8 mouse cellular contexts compared by ENCODE assay signal in genomic region chr10:13007876-13008736, GRCm38 (mm10). TPM values are rescaled to one million over a fixed set of nuclear protein-coding genes. Genes with fewer than 3 reads are reported as not detected.
DNase-seq lines count a peak whose midpoint lies in the region; ATAC-seq and TF ChIP-seq lines count a peak whose summit lies in the region.

No protein-coding gene starts in this region.

- peak overlapping the region; percentile 98 for H3K4me3 ChIP-seq in C2C12 (ENCODE audit: insufficient read depth, poor library complexity, severe bottlenecking)
- peak overlapping the region; percentile 99 for H3K4me3 ChIP-seq in erythroblast, embryonic 14.5 days (replicated peaks)
- H3K4me3 ChIP-seq in heart, embryonic 11.5 days (ENCODE audit: low read depth, low read length): peak overlapping the region; percentile 69
- peak overlapping the region; percentile 95 for H3K4me3 ChIP-seq in kidney, embryonic 16.5 days (ENCODE audit: low read length)
- H3K4me3 ChIP-seq in liver, adult 2 months (ENCODE audit: insufficient read depth, low read depth, low read length): peak overlapping the region; percentile 83
- peak overlapping the region; percentile 74 for H3K4me3 ChIP-seq in myocyte

- H3K9ac ChIP-seq in heart, embryonic 11.5 days (ENCODE audit: low read depth, low read length): peak overlapping the region; percentile 71
- peak overlapping the region; percentile 81 for H3K9ac ChIP-seq in kidney, embryonic 16.5 days (replicated peaks; ENCODE audit: low read length)
- H3K9ac ChIP-seq in liver, adult 2 months (ENCODE audit: low read depth, low read length): peak overlapping the region; percentile 78

- peak; percentile 45; the same call in 1 of the 2 replicates for TF ChIP-seq POLR2A in brain, embryonic 14.5 days (IDR thresholded peaks at IDR 0.05; ENCODE audit: borderline replicate concordance, extremely low read depth, insufficient read depth, insufficient read length, poor library complexity, severe bottlenecking)
- no peak for TF ChIP-seq POLR2A in liver, adult 2 months (IDR thresholded peaks at IDR 0.05; ENCODE audit: extremely low read depth, insufficient read depth, low read length)
- TF ChIP-seq POLR2A in myocyte (IDR thresholded peaks at IDR 0.05; ENCODE audit: insufficient read length, low read depth): peak; percentile 90

- no peak for TF ChIP-seq CTCF in C2C12 (IDR thresholded peaks at IDR 0.05; ENCODE audit: control insufficient read depth, insufficient read depth, insufficient read length)
- TF ChIP-seq CTCF in brain, embryonic 14.5 days (IDR thresholded peaks at IDR 0.05; ENCODE audit: borderline replicate concordance, extremely low read depth, insufficient read depth, insufficient read length): no peak
- TF ChIP-seq CTCF in liver, adult 2 months (IDR thresholded peaks at IDR 0.05; ENCODE audit: low read depth, low read length): no peak

- peak; percentile 98 for ATAC-seq in heart, embryonic 11.5 days (replicated peaks; ENCODE audit: insufficient number of reproducible peaks, low FRiP score, low TSS enrichment)
- peak; percentile 100 for ATAC-seq in kidney, embryonic 16.5 days (ENCODE audit: low FRiP score, low TSS enrichment)

- no peaks in the 10 kb centered on the region for H3K9me3 ChIP-seq in erythroblast, embryonic 14.5 days (ENCODE audit: control insufficient read depth, low read length)
- no peaks in the 10 kb centered on the region for H3K9me3 ChIP-seq in heart, embryonic 11.5 days (replicated peaks; ENCODE audit: control insufficient read depth, low read length)
- H3K9me3 ChIP-seq in kidney, embryonic 16.5 days (ENCODE audit: low read length): no peaks in the 10 kb centered on the region

- H3ac ChIP-seq in C2C12 (ENCODE audit: control insufficient read depth, insufficient read length, low read depth) (peak overlapping the region; percentile 66), myocyte (ENCODE audit: control insufficient read depth, insufficient read length) (peak overlapping the region; percentile 40)

- H3K79me2 ChIP-seq in C2C12 (ENCODE audit: control insufficient read depth, insufficient read depth) (peaks cover 28% of the 10 kb centered on the region), myocyte (ENCODE audit: control insufficient read depth, insufficient read depth) (peaks cover 15% of the 10 kb centered on the region)
- H3K79me2 ChIP-seq in liver, adult 2 months (ENCODE audit: control insufficient read depth, insufficient read depth, low read length): no peaks in the 10 kb centered on the region

- H3K4me2 ChIP-seq in heart, embryonic 11.5 days: peak overlapping the region; percentile 82
- H3K4me2 ChIP-seq in kidney, embryonic 16.5 days (replicated peaks; ENCODE audit: low read depth, low read length): peak overlapping the region; percentile 85
- peak overlapping the region; percentile 96 for H3K4me2 ChIP-seq in myocyte (ENCODE audit: low read depth)

- H3K27me3 ChIP-seq in C2C12 (ENCODE audit: control insufficient read depth, insufficient read depth, insufficient read length): no peaks in the 10 kb centered on the region
- no peaks in the 10 kb centered on the region for H3K27me3 ChIP-seq in erythroblast, embryonic 14.5 days (ENCODE audit: control insufficient read depth)
- H3K27me3 ChIP-seq in heart, embryonic 11.5 days (ENCODE audit: control insufficient read depth, insufficient read depth, low read length): no peaks in the 10 kb centered on the region
- no peaks in the 10 kb centered on the region for H3K27me3 ChIP-seq in kidney, embryonic 16.5 days (ENCODE audit: insufficient read depth, low read length)
- no peaks in the 10 kb centered on the region for H3K27me3 ChIP-seq in liver, adult 2 months (ENCODE audit: control insufficient read depth, insufficient read depth, low read length)
- H3K27me3 ChIP-seq in myocyte (ENCODE audit: control insufficient read depth, insufficient read depth, insufficient read length): no peaks in the 10 kb centered on the region
- no peaks in the 10 kb centered on the region for H3K27me3 ChIP-seq in splenic B cell, adult 2 months (ENCODE audit: control insufficient read depth, insufficient read depth, low read length, poor library complexity, severe bottlenecking)

- peaks cover 16% of the 10 kb centered on the region for H3K36me3 ChIP-seq in C2C12 (ENCODE audit: control insufficient read depth, insufficient read depth)
- H3K36me3 ChIP-seq in erythroblast, embryonic 14.5 days (ENCODE audit: control insufficient read depth): peaks cover 13% of the 10 kb centered on the region
- H3K36me3 ChIP-seq in heart, embryonic 11.5 days (ENCODE audit: control insufficient read depth, insufficient read depth, low read length): no peaks in the 10 kb centered on the region
- peaks cover 2% of the 10 kb centered on the region; the same call in 1 of the 2 replicates for H3K36me3 ChIP-seq in kidney, embryonic 16.5 days (ENCODE audit: insufficient read depth, low read length)
- H3K36me3 ChIP-seq in liver, adult 2 months (ENCODE audit: control insufficient read depth, insufficient read depth, low read length): no peaks in the 10 kb centered on the region
- no peaks in the 10 kb centered on the region for H3K36me3 ChIP-seq in myocyte (ENCODE audit: control insufficient read depth, insufficient read depth)
- H3K36me3 ChIP-seq in splenic B cell, adult 2 months (ENCODE audit: control insufficient read depth, insufficient read depth, low read length, poor library complexity, severe bottlenecking): no peaks in the 10 kb centered on the region

- H3K79me3 ChIP-seq in C2C12 (ENCODE audit: low read depth): peaks cover 22% of the 10 kb centered on the region

- 2% methylated on average over 52 of the region's 52 CpGs for WGBS in heart, embryonic 11.5 days (ENCODE audit: insufficient replicate concordance)
- 2% methylated on average over 52 of the region's 52 CpGs for WGBS in kidney, embryonic 16.5 days
- WGBS in liver, adult 2 months: 2% methylated on average over 52 of the region's 52 CpGs

- H3K27ac ChIP-seq in heart, embryonic 11.5 days (ENCODE audit: low read depth, low read length): peak overlapping the region; percentile 73
- H3K27ac ChIP-seq in kidney, embryonic 16.5 days (ENCODE audit: low read length): peak overlapping the region; percentile 77
- peak overlapping the region; percentile 36 for H3K27ac ChIP-seq in liver, adult 2 months (replicated peaks; ENCODE audit: insufficient read depth, low read depth, low read length)

- H3K4me1 ChIP-seq in erythroblast, embryonic 14.5 days (ENCODE audit: control insufficient read depth): peaks cover 36% of the 10 kb centered on the region
- peaks cover 11% of the 10 kb centered on the region for H3K4me1 ChIP-seq in heart, embryonic 11.5 days (ENCODE audit: control insufficient read depth, insufficient read depth, low read length)
- peaks cover 10% of the 10 kb centered on the region for H3K4me1 ChIP-seq in kidney, embryonic 16.5 days (ENCODE audit: insufficient read depth, low read length)
- H3K4me1 ChIP-seq in liver, adult 2 months (ENCODE audit: control insufficient read depth, insufficient read depth, low read length): no peaks in the 10 kb centered on the region

- peak; percentile 99 for DNase-seq in brain, embryonic 14.5 days (ENCODE audit: low read depth)
- peak; percentile 97 for DNase-seq in liver, adult 2 months (ENCODE audit: extremely low read depth, low read depth, low spot score)
- DNase-seq in splenic B cell, adult 2 months (ENCODE audit: low read depth, low spot score): peak; percentile 97

TF ChIP-seq in C2C12, 6 proteins besides CTCF, POLR2A, EP300 and RAD21 (continues in another document):
- TF ChIP-seq CEBPB (IDR thresholded peaks at IDR 0.05; ENCODE audit: low read depth) (no peak), FOSL1 (IDR thresholded peaks at IDR 0.05; ENCODE audit: insufficient read depth, low read length, poor library complexity, severe bottlenecking) (no peak), USF1 (IDR thresholded peaks at IDR 0.05; ENCODE audit: low read depth) (peak; percentile 46), MAX (IDR thresholded peaks at IDR 0.05) (peak; percentile 74), MYOD1 (IDR thresholded peaks at IDR 0.05; ENCODE audit: control insufficient read depth, insufficient read length, low read depth) (no peak)

TF ChIP-seq in myocyte, 11 proteins besides CTCF, POLR2A, EP300 and RAD21 (continues in another document):
- no peak for TF ChIP-seq MYOD1 (IDR thresholded peaks at IDR 0.05; ENCODE audit: control insufficient read depth in 1 of 3, insufficient read length in 2 of 3, low read depth in 2 of 3)
- TF ChIP-seq E2F4 (IDR thresholded peaks at IDR 0.05; ENCODE audit: insufficient read depth): peak; percentile 78
- TF ChIP-seq MYOG (IDR thresholded peaks at IDR 0.05; ENCODE audit: control insufficient read depth in 1 of 3, insufficient read depth in 1 of 3, insufficient read length in 2 of 3, low read depth in 2 of 3): no peak
- TF ChIP-seq CEBPB (IDR thresholded peaks at IDR 0.05; ENCODE audit: insufficient read depth, poor library complexity, severe bottlenecking): no peak
- TF ChIP-seq POLR2AphosphoS2 (IDR thresholded peaks at IDR 0.05; ENCODE audit: insufficient read length, low read depth): peak; percentile 65

RNA-seq across cellular contexts. Expression of gene Sf3b5, which starts 3.0 kb away (rescaled TPM):
- polyA plus RNA-seq in C2C12 (2012; fragmentation: generic; extraction: Trizol) (43.7 TPM), myocyte (2012; fragmentation: generic; extraction: Trizol) (27.8 TPM)
- 30.1 and 53.7 TPM in 2 replicates for polyA plus RNA-seq in brain, embryonic 14.5 days (2012; rRNA removed)
- polyA plus RNA-seq in erythroblast, embryonic 14.5 days (2012): 9.0 and 10.6 TPM in 2 replicates
- polyA plus RNA-seq in heart, embryonic 11.5 days (2014; fragmentation: Nextera tagmentation; extraction: Ambion mirVana): 37.6 and 37.9 TPM in 2 replicates
- 35.1 and 38.0 TPM in 2 replicates for polyA plus RNA-seq in kidney, embryonic 16.5 days (2015; fragmentation: Nextera tagmentation; extraction: Ambion mirVana)
- 7.7 and 7.9 TPM in 2 replicates for total RNA-seq in liver, adult 2 months (2014; rRNA removed)
- 20.1 and 22.0 TPM in 2 replicates for polyA plus RNA-seq in liver, adult 2 months (2012; rRNA removed)

RNA-seq across cellular contexts. Expression of gene Stx11, which starts 44.0 kb away (rescaled TPM):
- polyA plus RNA-seq in C2C12 (2012; fragmentation: generic; extraction: Trizol): 2.5 TPM
- polyA plus RNA-seq in brain, embryonic 14.5 days (2012; rRNA removed): 0.95 and 1.0 TPM in 2 replicates
- 0.52 and 1.2 TPM in 2 replicates for polyA plus RNA-seq in erythroblast, embryonic 14.5 days (2012)
- polyA plus RNA-seq in heart, embryonic 11.5 days (2014; fragmentation: Nextera tagmentation; extraction: Ambion mirVana): 5.3 and 5.5 TPM in 2 replicates
- polyA plus RNA-seq in kidney, embryonic 16.5 days (2015; fragmentation: Nextera tagmentation; extraction: Ambion mirVana): 2.3 and 2.4 TPM in 2 replicates
- total RNA-seq in liver, adult 2 months (2014; rRNA removed): 0.94 and 1.5 TPM in 2 replicates
- polyA plus RNA-seq in liver, adult 2 months (2012; rRNA removed): 0.18 and 0.65 TPM in 2 replicates
- polyA plus RNA-seq in myocyte (2012; fragmentation: generic; extraction: Trizol): 6.9 TPM

RNA-seq across cellular contexts. Expression of gene Plagl1, which starts 52.2 kb away (rescaled TPM):
- polyA plus RNA-seq in C2C12 (2012; fragmentation: generic; extraction: Trizol) (1.0 TPM), myocyte (2012; fragmentation: generic; extraction: Trizol) (0.40 TPM)
- polyA plus RNA-seq in brain, embryonic 14.5 days (2012; rRNA removed): 103 and 125 TPM in 2 replicates
- polyA plus RNA-seq in erythroblast, embryonic 14.5 days (2012): 0.02 and 0.03 TPM in 2 replicates
- 277 and 328 TPM in 2 replicates for polyA plus RNA-seq in heart, embryonic 11.5 days (2014; fragmentation: Nextera tagmentation; extraction: Ambion mirVana)
- polyA plus RNA-seq in kidney, embryonic 16.5 days (2015; fragmentation: Nextera tagmentation; extraction: Ambion mirVana): 83.8 and 93.0 TPM in 2 replicates
- total RNA-seq in liver, adult 2 months (2014; rRNA removed): 0.55 and 2.8 TPM in 2 replicates
- 0.50 and 1.1 TPM in 2 replicates for polyA plus RNA-seq in liver, adult 2 months (2012; rRNA removed)

Comparison
In these comparisons a context has a peak if more than half of its experiments do, and no peak if none do; other contexts are left out.
1. Peak in every context shown above with its lines: DNase-seq, ATAC-seq, H3K4me3 ChIP-seq and H3K27ac ChIP-seq.
2. RNA of gene Plagl1, which starts 52.2 kb away (polyA plus RNA-seq): 277 to 328 TPM in heart, embryonic 11.5 days, 103 to 125 TPM in brain, embryonic 14.5 days and 83.8 to 93.0 TPM in kidney, embryonic 16.5 days; 0.50 to 1.1 TPM in liver, adult 2 months, 1.0 TPM in C2C12 (single experiment), 0.40 TPM in myocyte (single experiment) and 0.02 to 0.03 TPM in erythroblast, embryonic 14.5 days; every median in the first group is over 10 times any median in the second.